Mouse (Mus musculus) brain, embryonic 14.5 days (tissue): ENCODE measurements around the gene Lrrc56.

Source experiments
- CTCF ChIP-seq: fragments of 200-500 bp; IDR thresholded peaks from 2 replicates; pipeline ENCODE4 v1.5.1; 2012; ENCODE audit warnings: inconsistent platforms, mild to moderate bottlenecking, moderate library complexity, borderline replicate concordance; ENCODE audit not compliant: insufficient read depth, insufficient read length; ENCODE audit errors: extremely low read depth
- POLR2A ChIP-seq: fragments of 200-500 bp; IDR thresholded peaks from 2 replicates; pipeline ENCODE4 v1.6.1; 2012; ENCODE audit warnings: mild to moderate bottlenecking, inconsistent platforms, borderline replicate concordance; ENCODE audit not compliant: poor library complexity, insufficient read depth, insufficient read length, severe bottlenecking; ENCODE audit errors: extremely low read depth

DNA sequence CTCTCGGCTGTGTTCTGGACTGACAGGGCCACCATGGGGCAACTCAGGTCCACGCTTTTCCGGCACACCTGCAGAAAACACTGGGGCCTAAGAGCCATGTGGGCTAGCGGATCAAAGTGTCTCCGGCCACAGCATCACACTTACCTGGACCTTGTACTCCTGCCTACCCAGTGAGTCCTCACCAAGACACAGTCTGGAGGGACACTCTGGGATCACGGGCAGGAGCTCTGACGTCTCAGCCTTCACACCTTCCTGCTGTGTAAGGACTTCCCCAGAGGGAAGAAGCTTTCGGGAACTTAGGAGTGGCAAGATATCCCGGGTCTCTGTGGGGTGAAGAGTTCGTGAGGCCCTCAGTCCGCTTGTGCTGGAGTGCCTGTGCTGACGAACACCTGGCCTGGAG, 16.2 kb downstream of the Lrrc56 start:
- TF ChIP-seq CTCF (no peak), POLR2A (no peak)
